Mouse (Mus musculus) myocyte (in vitro differentiated cells): ENCODE measurements around the gene Ctsd. TPM values are rescaled to one million over a fixed set of nuclear protein-coding genes. Genes with fewer than 3 reads are reported as not detected.
A peak's percentile ranks its signal among the peaks of the same experiment; 100 is the strongest.

ENCODE experiments used
- H3K27me3 ChIP-seq: one replicate; pipeline ENCODE4 v1.6.1; 2011; ENCODE audit not compliant: control insufficient read depth, insufficient read depth, insufficient read length
- H3K36me3 ChIP-seq: one replicate; pipeline ENCODE4 v1.6.1; 2011; ENCODE audit not compliant: control insufficient read depth, insufficient read depth
- H3K4me2 ChIP-seq: one replicate; pipeline ENCODE4 v1.6.1; 2011; ENCODE audit warnings: low read depth, control low read depth
- H3K4me3 ChIP-seq: one replicate; pipeline ENCODE4 v1.5.1; 2011; ENCODE audit warnings: mild to moderate bottlenecking, control low read depth, moderate library complexity
- H3K79me2 ChIP-seq: one replicate; pipeline ENCODE4 v1.6.1; 2011; ENCODE audit not compliant: control insufficient read depth, insufficient read depth
- H3ac ChIP-seq: one replicate; pipeline ENCODE4 v1.6.1; 2011; ENCODE audit not compliant: control insufficient read depth, insufficient read length
- CEBPB ChIP-seq: IDR thresholded peaks from 2 replicates; pipeline ENCODE4 v1.6.1; 2011; ENCODE audit warnings: mild to moderate bottlenecking, moderate library complexity; ENCODE audit not compliant: poor library complexity, insufficient read depth, severe bottlenecking
- E2F4 ChIP-seq: IDR thresholded peaks from one replicate; pipeline ENCODE4 v1.6.1; 2011; ENCODE audit warnings: mild to moderate bottlenecking, control low read depth, moderate library complexity; ENCODE audit not compliant: insufficient read depth
- MAX ChIP-seq: IDR thresholded peaks from one replicate; pipeline ENCODE4 v1.6.1; 2011; ENCODE audit warnings: low read depth, mild to moderate bottlenecking, control low read depth
- MYOD1 ChIP-seq, 3 experiments: IDR thresholded peaks; one replicate each; pipeline ENCODE4 v1.6.1; 2011; ENCODE audit warnings: control low read depth in 2 of 3, low read depth in 2 of 3, mild to moderate bottlenecking in 2 of 3, moderate library complexity in 1 of 3; ENCODE audit not compliant: insufficient read length in 2 of 3, control insufficient read depth in 1 of 3
- MYOG ChIP-seq, 3 experiments: IDR thresholded peaks; one replicate each; pipeline ENCODE4 v1.6.1; 2011; ENCODE audit warnings: control low read depth in 2 of 3, low read depth in 2 of 3, mild to moderate bottlenecking in 2 of 3; ENCODE audit not compliant: insufficient read length in 2 of 3, control insufficient read depth in 1 of 3, insufficient read depth in 1 of 3
- POLR2A ChIP-seq: IDR thresholded peaks from one replicate; pipeline ENCODE4 v1.6.1; 2011; ENCODE audit warnings: low read depth, mild to moderate bottlenecking, control low read depth, moderate library complexity; ENCODE audit not compliant: insufficient read length
- POLR2AphosphoS2 ChIP-seq: IDR thresholded peaks from one replicate; pipeline ENCODE4 v1.6.1; 2011; ENCODE audit warnings: low read depth, control low read depth; ENCODE audit not compliant: insufficient read length
- REST ChIP-seq: IDR thresholded peaks from one replicate; pipeline ENCODE4 v1.6.1; 2011; ENCODE audit warnings: mild to moderate bottlenecking, control low read depth, moderate library complexity; ENCODE audit not compliant: insufficient read depth, insufficient read length
- SRF ChIP-seq: IDR thresholded peaks from one replicate; pipeline ENCODE4 v1.6.1; 2011; ENCODE audit warnings: low read depth; ENCODE audit not compliant: control insufficient read depth, insufficient read length
- TCF12 ChIP-seq: IDR thresholded peaks from one replicate; pipeline ENCODE4 v1.6.1; 2011; ENCODE audit warnings: mild to moderate bottlenecking, control low read depth; ENCODE audit not compliant: poor library complexity, insufficient read depth, severe bottlenecking
- TCF3 ChIP-seq: IDR thresholded peaks from one replicate; pipeline ENCODE4 v1.6.1; 2011; ENCODE audit warnings: low read depth, control low read depth; ENCODE audit not compliant: insufficient read length
- USF1 ChIP-seq: IDR thresholded peaks from one replicate; pipeline ENCODE4 v1.6.1; 2011; ENCODE audit warnings: low read depth, mild to moderate bottlenecking, control low read depth, moderate library complexity
- polyA plus RNA-seq: library from polyadenylated mRNA; unstranded; fragments of >200 nt; fragmentation: generic; extraction: Trizol; gene quantifications from one replicate; pipeline ENCODE4 v1.2.1, GENCODE M21; 2012; ENCODE audit warnings: missing spikeins

The Ctsd gene
- 887 TPM for polyA plus RNA-seq

DNA sequence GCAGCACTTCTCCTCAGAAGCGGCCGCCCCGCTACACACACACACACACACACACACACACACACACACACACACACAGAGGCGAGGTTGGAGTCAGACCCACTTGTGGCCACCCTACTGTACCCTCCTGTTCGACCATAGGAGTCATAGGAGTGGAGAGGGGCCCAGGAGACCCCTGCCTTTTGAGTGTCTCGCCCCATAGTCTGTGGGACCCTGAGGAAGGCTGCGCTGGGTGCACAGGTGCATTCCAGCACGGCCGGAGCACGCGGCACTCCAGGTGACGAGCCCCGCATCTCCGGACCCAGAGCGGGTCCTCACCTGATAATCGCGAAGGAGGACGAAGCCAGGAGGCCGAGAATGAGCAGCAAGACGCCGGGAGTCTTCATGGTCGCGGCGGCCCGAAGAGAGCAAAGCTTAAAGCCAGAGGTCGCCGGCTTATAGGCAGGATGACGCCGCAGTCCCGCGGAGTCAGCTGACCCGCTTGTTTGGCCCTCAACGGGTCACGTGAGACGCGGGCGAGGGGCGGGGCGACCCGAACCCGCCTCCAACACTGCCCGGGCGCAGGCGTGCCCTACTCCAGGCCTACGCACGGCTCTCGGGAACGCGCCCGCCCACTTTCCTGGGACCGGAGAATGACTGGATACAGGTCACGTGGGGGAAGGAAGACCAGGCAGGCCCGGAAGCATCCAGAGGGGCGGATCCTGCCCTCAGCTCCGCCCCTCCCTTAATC, at the start of gene Ctsd:
Ctsd (minus strand) TSS at position 620 of the 730 bp plus-strand sequence.
- Histone ChIP-seq H3K27me3 (no peaks in the 10 kb centered on the region), H3ac (peak within 1 kb of the TSS; percentile 67), H3K4me2 (peak within 1 kb of the TSS; percentile 81), H3K4me3 (peak within 1 kb of the TSS; percentile 94), H3K36me3 (peaks cover 21% of the 10 kb centered on the region), H3K79me2 (peaks cover 35% of the 10 kb centered on the region)
- TF ChIP-seq E2F4 (no peak), TCF3 (no peak), POLR2AphosphoS2 (peak; percentile 72), POLR2A (peak; percentile 81), TCF12 (no peak), MAX (no peak), MYOG (IDR thresholded peaks at IDR 0.05; ENCODE audit: control insufficient read depth in 1 of 3, insufficient read depth in 1 of 3, insufficient read length in 2 of 3, low read depth in 2 of 3) (peak in 1 of 3 experiments; percentile 1), MYOD1 (IDR thresholded peaks at IDR 0.05; ENCODE audit: control insufficient read depth in 1 of 3, insufficient read length in 2 of 3, low read depth in 2 of 3) (peak in 1 of 3 experiments; percentile 45), USF1 (peak; percentile 94), CEBPB (no peak), REST (no peak), SRF (no peak)

DNA sequence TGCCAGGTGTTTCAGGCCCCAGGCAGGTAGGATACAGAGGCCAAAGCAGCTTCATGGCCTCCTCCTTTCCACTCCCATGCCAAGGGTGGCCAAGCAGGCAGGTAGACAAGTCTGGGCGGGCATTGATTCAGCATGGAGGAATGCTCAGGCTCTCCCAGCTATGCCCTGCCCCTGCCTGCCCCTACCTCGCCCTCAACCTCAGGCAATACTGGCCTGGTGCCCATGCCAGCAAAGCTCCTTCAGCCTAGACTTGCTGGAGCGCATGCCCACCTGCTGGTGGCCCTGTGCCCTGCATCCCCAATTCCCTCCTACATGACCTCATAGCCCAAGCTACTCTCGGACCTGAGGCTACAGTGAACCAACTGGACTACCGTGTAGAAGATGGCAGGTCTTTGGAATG, 49.5 kb upstream of the Ctsd start:
- Histone ChIP-seq H3K79me2 (no peaks in the 10 kb centered on the region), H3K27me3 (no peaks in the 10 kb centered on the region), H3K4me3 (no peak overlapping the region), H3ac (no peak overlapping the region), H3K36me3 (no peaks in the 10 kb centered on the region), H3K4me2 (no peak overlapping the region)
- TF ChIP-seq MAX (no peak), POLR2A (no peak), TCF12 (no peak), MYOD1 (IDR thresholded peaks at IDR 0.05; ENCODE audit: control insufficient read depth in 1 of 3, insufficient read length in 2 of 3, low read depth in 2 of 3) (peak in 2 of 3 experiments; percentile 29 to 79), MYOG (IDR thresholded peaks at IDR 0.05; ENCODE audit: control insufficient read depth in 1 of 3, insufficient read depth in 1 of 3, insufficient read length in 2 of 3, low read depth in 2 of 3) (peak in 2 of 3 experiments; percentile 64 to 66), SRF (no peak), CEBPB (no peak)

DNA sequence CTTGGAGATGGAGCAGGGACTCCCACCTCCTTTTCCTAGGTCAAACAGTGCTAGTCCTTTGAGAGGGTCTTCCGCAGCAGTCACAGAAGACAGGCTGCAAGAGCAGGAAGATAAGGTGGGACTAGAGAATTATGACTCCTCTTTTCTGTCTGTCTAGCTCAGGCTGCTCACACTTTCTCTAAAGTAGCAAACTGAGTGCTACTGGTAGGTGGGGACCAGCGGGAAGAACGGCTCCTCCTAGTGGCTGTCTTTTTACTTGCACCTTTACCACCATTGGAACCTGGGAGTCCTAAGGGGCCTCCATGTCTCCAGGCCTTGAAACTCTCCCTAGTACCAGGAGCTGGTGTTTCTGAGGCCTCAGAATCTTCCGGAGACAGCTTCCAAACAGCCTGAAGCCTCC, 47.7 kb upstream of the Ctsd start:
- H3K27me3 ChIP-seq: no peaks in the 10 kb centered on the region
- TF ChIP-seq MYOD1 (IDR thresholded peaks at IDR 0.05; ENCODE audit: control insufficient read depth in 1 of 3, insufficient read length in 2 of 3, low read depth in 2 of 3) (no peak), MYOG (IDR thresholded peaks at IDR 0.05; ENCODE audit: control insufficient read depth in 1 of 3, insufficient read depth in 1 of 3, insufficient read length in 2 of 3, low read depth in 2 of 3) (no peak), E2F4 (no peak)
- no peaks in the 10 kb centered on the region for H3K79me2 ChIP-seq
- peak overlapping the region; percentile 60 for H3K4me2 ChIP-seq
- no peak overlapping the region for H3K4me3 ChIP-seq
- H3ac ChIP-seq: no peak overlapping the region
- no peaks in the 10 kb centered on the region for H3K36me3 ChIP-seq

DNA sequence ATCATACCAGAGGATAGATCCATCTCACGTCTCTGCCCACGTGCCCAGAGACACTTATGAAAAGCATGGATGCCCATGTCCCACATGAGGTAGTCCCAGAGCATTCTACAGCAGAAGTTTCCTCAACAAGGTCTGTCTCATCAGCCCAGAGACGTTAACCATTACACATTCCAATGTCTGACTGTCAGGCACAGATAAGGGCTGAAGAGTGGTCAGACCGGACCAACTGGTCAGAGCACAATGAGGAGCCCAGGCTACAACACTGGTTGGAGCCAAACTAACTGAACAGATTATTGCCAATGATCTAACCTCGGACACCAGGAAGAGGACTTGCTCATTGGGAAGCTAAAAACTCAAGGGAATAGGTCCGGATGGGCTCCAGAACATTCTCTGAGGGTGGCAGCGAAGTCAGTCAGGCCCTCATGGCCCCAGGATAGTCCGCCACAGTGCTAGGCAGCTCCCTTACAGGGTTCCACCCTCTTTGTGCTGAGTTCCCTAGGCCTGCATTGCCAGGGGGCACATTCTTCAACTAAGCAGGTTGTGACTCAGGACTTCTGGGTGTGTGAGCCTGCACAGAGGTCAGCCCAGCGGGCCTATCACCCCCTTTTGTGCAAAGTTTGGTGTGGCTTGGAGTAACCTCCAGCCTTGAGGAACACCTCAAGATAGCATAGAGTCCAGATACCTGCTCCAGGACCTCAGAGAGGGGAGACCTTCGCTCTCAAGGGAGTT, 46.5 kb upstream of the Ctsd start, which contains the start of gene Syt8:
Syt8 (plus strand) TSS at position 714 of the 729 bp plus-strand sequence.
- TF ChIP-seq E2F4 (no peak), TCF3 (no peak), MAX (no peak), SRF (no peak), MYOG (IDR thresholded peaks at IDR 0.05; ENCODE audit: control insufficient read depth in 1 of 3, insufficient read depth in 1 of 3, insufficient read length in 2 of 3, low read depth in 2 of 3) (no peak), MYOD1 (IDR thresholded peaks at IDR 0.05; ENCODE audit: control insufficient read depth in 1 of 3, insufficient read length in 2 of 3, low read depth in 2 of 3) (no peak), POLR2AphosphoS2 (no peak), CEBPB (no peak), TCF12 (no peak), USF1 (no peak), REST (no peak), POLR2A (no peak)
- Histone ChIP-seq H3K36me3 (no peaks in the 10 kb centered on the region), H3K4me2 (peak within 1 kb of the TSS; percentile 60), H3K27me3 (no peaks in the 10 kb centered on the region), H3ac (no peak within 1 kb of the TSS), H3K4me3 (no peak within 1 kb of the TSS), H3K79me2 (no peaks in the 10 kb centered on the region)
